Mouse (Mus musculus) lung, adult 2 months (tissue): ENCODE data around the gene Snrpb.

Source experiments
- CTCF ChIP-seq: fragments of 200-500 bp; IDR thresholded peaks from 2 replicates; pipeline ENCODE4 v1.5.1; 2011; ENCODE audit warnings: mild to moderate bottlenecking, low read length, control low read depth; ENCODE audit not compliant: insufficient read depth
- POLR2A ChIP-seq: fragments of 200-500 bp; IDR thresholded peaks from 2 replicates; pipeline ENCODE4 v1.6.1; 2011; ENCODE audit warnings: low read depth, mild to moderate bottlenecking, control low read depth, low read length, borderline replicate concordance; ENCODE audit errors: extremely low read depth

DNA sequence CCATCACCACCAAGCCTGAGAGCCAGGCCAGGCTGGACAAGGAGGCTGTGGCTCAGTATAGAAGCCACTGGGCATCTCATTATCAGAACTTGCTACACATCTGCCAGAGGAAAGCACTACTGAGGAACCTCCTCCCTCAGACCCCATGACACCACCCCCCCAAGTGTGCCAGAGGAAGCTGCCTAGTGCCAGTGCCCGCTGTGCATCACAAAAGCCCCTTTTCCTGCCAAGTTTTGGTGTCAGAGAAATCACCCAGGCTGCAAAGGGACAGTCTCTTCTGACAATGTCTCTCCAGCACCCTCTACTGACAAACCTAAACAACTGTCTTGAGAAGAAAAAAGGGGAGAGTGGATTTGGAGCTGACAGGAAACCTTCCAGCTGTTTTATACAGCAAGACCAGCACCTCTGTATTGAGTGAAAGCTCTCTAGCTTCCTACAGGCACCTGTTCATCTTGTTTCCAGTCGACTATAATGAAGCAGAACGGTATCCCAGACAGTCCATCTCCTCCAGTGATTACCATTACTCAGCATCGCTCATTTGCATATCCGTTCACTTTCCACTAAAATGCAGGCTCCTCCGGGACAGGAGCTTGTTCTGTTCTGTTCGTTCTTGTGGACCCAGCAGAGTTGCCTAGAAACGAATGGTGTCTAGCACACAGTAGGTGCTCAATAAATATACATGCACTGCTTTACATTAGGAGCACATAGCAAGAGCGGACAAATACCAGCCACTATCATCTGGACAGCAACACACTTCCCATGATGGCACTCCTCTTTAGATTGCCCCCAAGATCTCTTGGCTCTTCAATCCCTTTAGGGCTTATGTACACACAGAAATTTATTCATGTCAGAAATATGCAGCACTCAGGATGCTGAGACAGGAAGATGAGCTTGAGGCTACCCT lies 12.6 kb downstream of the Snrpb start:
- 0 out of 2 replicates have a peak, but pooled peaks have one; percentile 10 for TF ChIP-seq CTCF
- no peak for TF ChIP-seq POLR2A
